20 mouse cellular contexts compared by ENCODE assay signal in the genomic region with DNA sequence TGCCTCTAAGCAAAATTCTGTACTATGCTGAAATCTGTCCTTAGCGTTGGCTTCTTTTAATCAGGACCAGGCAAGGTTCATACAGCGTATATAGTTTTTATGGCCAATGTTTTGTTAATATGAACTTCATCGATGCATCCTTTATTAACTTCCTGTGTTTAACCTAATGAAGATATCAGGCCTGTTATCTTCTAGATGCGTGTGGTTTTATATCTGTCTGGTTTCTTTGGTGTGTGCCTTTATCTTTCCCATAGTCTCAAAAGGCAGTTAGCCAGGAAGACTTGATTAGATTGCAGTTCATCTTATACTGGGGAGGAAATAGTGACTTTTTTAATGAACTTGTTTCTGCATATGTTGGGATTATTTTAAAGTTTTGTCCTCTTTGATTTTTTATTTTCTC. TPM values are rescaled to one million over a fixed set of nuclear protein-coding genes. Genes with fewer than 3 reads are reported as not detected.
DNase-seq lines count a peak whose midpoint lies in the region; ATAC-seq and TF ChIP-seq lines count a peak whose summit lies in the region.
"Had no signal": no experiment of that assay in that cellular context is flagged by ENCODE, and none has a peak within 500 bp of the region (broad histone marks: within the 10 kb centered on the region; RNA-seq: fewer than 3 reads in every experiment).

No protein-coding gene starts in this region.

- H3K4me2 ChIP-seq in heart, embryonic 13.5 days, result peak overlapping the region; percentile 26; the same call in 1 of the 2 replicates
- no peak overlapping the region for H3K4me2 ChIP-seq in heart, embryonic 11.5 days
- peak overlapping the region; percentile 76 for H3K4me2 ChIP-seq in liver, embryonic 12.5 days
- H3K4me2 ChIP-seq in liver, embryonic 16.5 days (ENCODE audit: low read depth, low read length), result peak overlapping the region; percentile 79
- H3K4me2 ChIP-seq: embryonic facial prominence, embryonic 13.5 days; heart, embryonic 15.5 days; hindbrain, embryonic 13.5 days had no signal

- H3K36me3 ChIP-seq in heart, embryonic 13.5 days, result peaks cover 10% of the 10 kb centered on the region
- no peaks in the 10 kb centered on the region for H3K36me3 ChIP-seq in heart, embryonic 11.5 days (ENCODE audit: control insufficient read depth, insufficient read depth, low read length)
- H3K36me3 ChIP-seq in G1E (replicated peaks), result peaks cover 33% of the 10 kb centered on the region
- peaks cover 40% of the 10 kb centered on the region for H3K36me3 ChIP-seq in liver, embryonic 12.5 days
- peaks cover 17% of the 10 kb centered on the region for H3K36me3 ChIP-seq in liver, embryonic 16.5 days (ENCODE audit: control insufficient read depth, insufficient read depth)
- peaks cover 11% of the 10 kb centered on the region; the same call in 1 of the 2 replicates for H3K36me3 ChIP-seq in thymus, adult 2 months (ENCODE audit: control insufficient read depth, insufficient read depth, low read length)
- H3K36me3 ChIP-seq: heart, embryonic 15.5 days; hindbrain, embryonic 13.5 days had no signal

- no peak for TF ChIP-seq CTCF in G1E (IDR thresholded peaks at IDR 0.05; ENCODE audit: low read depth, low read length)
- no peak for TF ChIP-seq CTCF in thymus, adult 2 months (IDR thresholded peaks at IDR 0.05; ENCODE audit: borderline replicate concordance, control insufficient read depth, extremely low read depth, insufficient read depth, low read length, poor library complexity)

- no peaks in the 10 kb centered on the region for H3K9me3 ChIP-seq in heart, embryonic 13.5 days
- H3K9me3 ChIP-seq in heart, embryonic 11.5 days (replicated peaks; ENCODE audit: control insufficient read depth, low read length), result no peaks in the 10 kb centered on the region
- H3K9me3 ChIP-seq in G1E (replicated peaks), result no peaks in the 10 kb centered on the region
- H3K9me3 ChIP-seq in liver, embryonic 12.5 days (replicated peaks), result no peaks in the 10 kb centered on the region
- H3K9me3 ChIP-seq in liver, embryonic 16.5 days (replicated peaks; ENCODE audit: control insufficient read depth, low read length), result no peaks in the 10 kb centered on the region
- H3K9me3 ChIP-seq: embryonic facial prominence, embryonic 13.5 days; forebrain, embryonic 10.5 days; heart, embryonic 15.5 days; hindbrain, embryonic 13.5 days had no signal

- TF ChIP-seq POLR2A in thymus, adult 2 months (IDR thresholded peaks at IDR 0.05; ENCODE audit: control insufficient read depth, extremely low read depth, insufficient read depth, low read length, poor library complexity), result no peak

- 86% methylated on average over 4 of the region's 4 CpGs for whole genome bisulfite sequencing in heart, embryonic 13.5 days
- WGBS in heart, embryonic 11.5 days (ENCODE audit: insufficient replicate concordance), result 83% methylated on average over 4 of the region's 4 CpGs
- 49% methylated on average over 4 of the region's 4 CpGs for WGBS in liver, embryonic 12.5 days (ENCODE audit: insufficient replicate concordance)
- 32% methylated on average over 4 of the region's 4 CpGs for WGBS in liver, embryonic 16.5 days (ENCODE audit: insufficient replicate concordance)
- WGBS in thymus, adult 2 months, result 61% methylated on average over 4 of the region's 4 CpGs

- no peaks in the 10 kb centered on the region for H3K27me3 ChIP-seq in heart, embryonic 13.5 days (replicated peaks)
- no peaks in the 10 kb centered on the region for H3K27me3 ChIP-seq in heart, embryonic 11.5 days (ENCODE audit: control insufficient read depth, insufficient read depth, low read length)
- no peaks in the 10 kb centered on the region for H3K27me3 ChIP-seq in G1E (ENCODE audit: insufficient read depth, low read length)
- no peaks in the 10 kb centered on the region for H3K27me3 ChIP-seq in liver, embryonic 12.5 days (replicated peaks)
- H3K27me3 ChIP-seq in liver, embryonic 16.5 days (ENCODE audit: control insufficient read depth, insufficient read depth, low read depth, low read length), result no peaks in the 10 kb centered on the region
- no peaks in the 10 kb centered on the region for H3K27me3 ChIP-seq in thymus, adult 2 months (ENCODE audit: control insufficient read depth, insufficient read depth, low read length)
- H3K27me3 ChIP-seq: CH12.LX; embryonic facial prominence, embryonic 13.5 days; heart, embryonic 15.5 days; hindbrain, embryonic 13.5 days had no signal

- no peak overlapping the region for H3K9ac ChIP-seq in heart, embryonic 13.5 days
- H3K9ac ChIP-seq in heart, embryonic 11.5 days (ENCODE audit: low read depth, low read length), result no peak overlapping the region
- peak overlapping the region; percentile 79 for H3K9ac ChIP-seq in liver, embryonic 12.5 days
- peak overlapping the region; percentile 55 for H3K9ac ChIP-seq in liver, embryonic 16.5 days (ENCODE audit: low read depth, low read length)
- H3K9ac ChIP-seq: embryonic facial prominence, embryonic 13.5 days; heart, embryonic 15.5 days; hindbrain, embryonic 13.5 days had no signal

- no peak for ATAC-seq in heart, embryonic 13.5 days (ENCODE audit: extremely low read depth, insufficient number of reproducible peaks, low FRiP score, low TSS enrichment)
- ATAC-seq in heart, embryonic 11.5 days (replicated peaks; ENCODE audit: insufficient number of reproducible peaks, low FRiP score, low TSS enrichment), result no peak
- ATAC-seq in G1E (ENCODE audit: extremely low read depth, insufficient number of reproducible peaks, low FRiP score, poor library complexity, severe bottlenecking), result peak; percentile 16; the same call in 1 of the 2 replicates
- no peak for ATAC-seq in liver, embryonic 12.5 days
- ATAC-seq in liver, embryonic 16.5 days (ENCODE audit: low read depth), result no peak
- ATAC-seq: forebrain, embryonic 14.5 days had no signal

- H3K4me1 ChIP-seq in heart, embryonic 13.5 days, result peaks cover 26% of the 10 kb centered on the region
- H3K4me1 ChIP-seq in heart, embryonic 11.5 days (ENCODE audit: control insufficient read depth, insufficient read depth, low read length), result 0 out of 2 replicates have a peak, but pooled peaks cover 4% of the 10 kb centered on the region
- H3K4me1 ChIP-seq in G1E (ENCODE audit: insufficient read depth, low read depth, low read length), result peaks cover 65% of the 10 kb centered on the region
- peaks cover 58% of the 10 kb centered on the region for H3K4me1 ChIP-seq in liver, embryonic 12.5 days
- peaks cover 26% of the 10 kb centered on the region for H3K4me1 ChIP-seq in liver, embryonic 16.5 days (ENCODE audit: control insufficient read depth, low read depth, low read length)
- peaks cover 15% of the 10 kb centered on the region for H3K4me1 ChIP-seq in thymus, adult 2 months (replicated peaks; ENCODE audit: control insufficient read depth, insufficient read depth, low read length)

- DNase-seq in G1E (ENCODE audit: low spot score), result no peak
- DNase-seq in frontal cortex, postnatal 25 days (ENCODE audit: low spot score in 2 of 2), result no peak
- no peak for DNase-seq in thymus, postnatal 4 days
- no peak for DNase-seq in thymus, adult 2 months
- DNase-seq: adrenal gland, postnatal 10 days; cerebellum, adult 11-12 months; cerebellum, adult 9-10 months; cerebellum, postnatal 36 days; gastrocnemius, postnatal 36 days; heart, postnatal 14 days had no signal

- no peak overlapping the region for H3K27ac ChIP-seq in heart, embryonic 13.5 days (replicated peaks)
- no peak overlapping the region for H3K27ac ChIP-seq in heart, embryonic 11.5 days (ENCODE audit: low read depth, low read length)
- H3K27ac ChIP-seq in liver, embryonic 12.5 days, result peak overlapping the region; percentile 98
- H3K27ac ChIP-seq in liver, embryonic 16.5 days (ENCODE audit: low read length), result peak overlapping the region; percentile 97
- no peak overlapping the region for H3K27ac ChIP-seq in thymus, adult 2 months (ENCODE audit: control insufficient read depth, insufficient read depth, low read length)
- H3K27ac ChIP-seq: embryonic facial prominence, embryonic 13.5 days; forebrain, embryonic 10.5 days; heart, embryonic 15.5 days; hindbrain, embryonic 13.5 days had no signal

- no peak overlapping the region for H3K4me3 ChIP-seq in heart, embryonic 13.5 days
- no peak overlapping the region for H3K4me3 ChIP-seq in heart, embryonic 11.5 days (ENCODE audit: low read depth, low read length)
- peak overlapping the region; percentile 73 for H3K4me3 ChIP-seq in G1E (ENCODE audit: low read depth, low read length)
- H3K4me3 ChIP-seq in liver, embryonic 12.5 days, result peak overlapping the region; percentile 81
- H3K4me3 ChIP-seq in liver, embryonic 16.5 days (ENCODE audit: low read depth, low read length), result peak overlapping the region; percentile 58
- H3K4me3 ChIP-seq in thymus, adult 2 months (ENCODE audit: control insufficient read depth, insufficient read depth, low read length), result no peak overlapping the region
- H3K4me3 ChIP-seq: embryonic facial prominence, embryonic 13.5 days; forebrain, embryonic 10.5 days; heart, embryonic 15.5 days; hindbrain, embryonic 13.5 days had no signal

RNA-seq across cellular contexts. Expression of gene Mns1, which starts 2.5 kb away (rescaled TPM):
- polyA plus RNA-seq in heart, embryonic 13.5 days (2015; fragmentation: Nextera tagmentation; extraction: Ambion mirVana), result 16.4 and 16.8 TPM in 2 replicates
- 20.0 and 25.7 TPM in 2 replicates for polyA plus RNA-seq in heart, embryonic 11.5 days (2014; fragmentation: Nextera tagmentation; extraction: Ambion mirVana)
- total RNA-seq in G1E (2014; fragmentation: Nextera tagmentation), result 138 and 151 TPM in 2 replicates
- 219 and 357 TPM in 2 replicates for total RNA-seq in G1E (2017)
- 24.4 and 33.2 TPM in 2 replicates for polyA plus RNA-seq in G1E (2012)
- 119 and 123 TPM in 2 replicates for polyA plus RNA-seq in liver, embryonic 12.5 days (2016; fragmentation: Nextera tagmentation; extraction: Ambion mirVana)
- polyA plus RNA-seq in liver, embryonic 16.5 days (2015; fragmentation: Nextera tagmentation; extraction: Ambion mirVana), result 87.9 and 88.3 TPM in 2 replicates
- 7.4 and 8.1 TPM in 2 replicates for polyA plus RNA-seq in thymus, adult 2 months (2012; rRNA removed)

RNA-seq across cellular contexts. Expression of gene Tex9, which starts 51.7 kb away (rescaled TPM):
- 14.8 and 15.6 TPM in 2 replicates for polyA plus RNA-seq in heart, embryonic 13.5 days (2015; fragmentation: Nextera tagmentation; extraction: Ambion mirVana)
- polyA plus RNA-seq in heart, embryonic 11.5 days (2014; fragmentation: Nextera tagmentation; extraction: Ambion mirVana), result 17.0 and 19.4 TPM in 2 replicates
- 157 and 164 TPM in 2 replicates for total RNA-seq in G1E (2014; fragmentation: Nextera tagmentation)
- 86.8 and 124 TPM in 2 replicates for total RNA-seq in G1E (2017)
- polyA plus RNA-seq in G1E (2012), result 24.6 and 31.0 TPM in 2 replicates
- polyA plus RNA-seq in liver, embryonic 12.5 days (2016; fragmentation: Nextera tagmentation; extraction: Ambion mirVana), result 9.1 and 11.4 TPM in 2 replicates
- polyA plus RNA-seq in liver, embryonic 16.5 days (2015; fragmentation: Nextera tagmentation; extraction: Ambion mirVana), result 2.4 and 3.2 TPM in 2 replicates
- polyA plus RNA-seq in thymus, adult 2 months (2012; rRNA removed), result 5.1 and 6.0 TPM in 2 replicates

Comparison
In these comparisons a context has a peak if more than half of its experiments do, and no peak if none do; other contexts are left out.
1. H3K27ac ChIP-seq: peak in liver, embryonic 12.5 days (single experiment) and liver, embryonic 16.5 days (single experiment); none in heart, embryonic 13.5 days (single experiment), heart, embryonic 11.5 days (single experiment) and thymus, adult 2 months (single experiment).
2. H3K4me3 ChIP-seq: peak in G1E (single experiment), liver, embryonic 12.5 days (single experiment) and liver, embryonic 16.5 days (single experiment); none in heart, embryonic 13.5 days (single experiment), heart, embryonic 11.5 days (single experiment) and thymus, adult 2 months (single experiment).
3. H3K9ac ChIP-seq: peak in liver, embryonic 12.5 days (single experiment) and liver, embryonic 16.5 days (single experiment); none in heart, embryonic 13.5 days (single experiment) and heart, embryonic 11.5 days (single experiment).